Mouse (Mus musculus) kidney, adult 18-20 months (tissue): Measurements from ENCODE around the gene Hoxd1.

Experiments used
- DNase-seq: peaks from one replicate; pipeline ENCODE4 v3.0.0; 2021

Hoxd1 gene

DNA sequence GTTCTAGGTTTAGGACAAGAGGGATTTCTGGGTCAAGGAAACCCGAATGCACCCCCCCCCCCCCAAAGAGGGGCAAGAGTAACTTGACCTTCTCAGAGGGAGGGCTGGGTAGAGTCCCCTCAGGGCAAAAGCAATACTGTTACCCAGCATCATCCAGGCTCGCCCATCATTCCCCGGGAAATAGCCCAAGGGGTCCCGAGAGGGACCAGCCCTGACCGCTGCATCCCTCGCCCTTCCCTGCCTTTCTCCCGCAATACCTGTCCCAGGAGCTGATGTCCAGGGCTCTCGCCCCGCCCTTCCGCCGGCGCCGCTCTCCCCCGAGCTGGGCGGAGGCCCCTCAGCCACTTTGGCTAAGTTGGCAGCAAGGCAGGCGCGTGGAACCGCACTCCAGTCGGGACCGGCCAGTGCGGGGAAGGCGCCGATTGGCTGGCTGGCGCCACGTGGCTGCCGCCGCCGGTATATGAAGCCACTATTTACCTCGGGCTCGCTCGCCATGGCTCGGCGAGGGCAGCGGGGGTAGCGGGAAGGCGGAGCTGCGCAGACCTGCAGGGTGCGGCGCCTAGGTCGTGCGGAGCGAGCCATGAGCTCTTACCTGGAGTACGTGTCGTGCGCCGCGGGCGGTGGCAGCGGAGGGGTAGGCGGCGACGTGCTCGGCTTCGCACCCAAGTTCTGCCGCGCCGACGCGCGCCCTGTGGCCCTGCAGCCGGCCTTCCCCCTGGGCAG is at the start of gene Hoxd1:
Gene Hoxd1 (plus strand): TSS at position 459 of the 723 bp plus-strand sequence.
- peak; percentile 68 for DNase-seq

GRCm38 (mm10) chr2:74713239-74714150 is 49.3 kb upstream of the Hoxd1 start:
- DNase-seq: peak; percentile 32

DNA sequence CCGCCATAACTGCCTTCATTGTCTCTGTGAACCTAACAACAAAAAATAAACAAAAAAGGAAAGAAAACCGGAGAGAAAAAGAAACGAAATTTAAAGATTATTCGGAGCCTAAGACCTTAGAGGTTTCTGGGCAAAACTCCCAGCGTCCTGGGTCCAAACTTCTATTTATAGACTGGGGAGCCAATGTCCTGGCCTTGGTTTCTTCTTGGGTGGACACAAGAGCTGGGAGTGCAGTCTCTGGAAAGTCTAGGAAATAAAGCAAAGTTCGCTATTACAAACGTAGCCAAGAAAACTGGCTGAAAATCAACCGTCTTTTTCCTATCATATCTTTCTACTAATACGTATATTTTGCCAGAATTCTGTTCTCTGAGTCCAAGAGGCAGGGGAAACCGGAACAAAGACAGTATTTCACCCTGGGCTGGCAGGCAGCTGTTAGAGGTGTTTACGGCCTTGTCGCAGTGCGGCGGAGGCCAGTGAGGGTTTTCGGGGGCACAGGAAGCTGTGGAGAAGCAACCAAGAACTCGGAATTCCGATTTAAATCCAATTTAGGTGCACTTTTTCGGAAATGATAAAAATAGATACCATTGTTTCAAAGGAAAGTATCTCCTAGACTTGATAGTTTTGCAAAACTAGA is 48.5 kb upstream of the Hoxd1 start:
- DNase-seq: peak; percentile 23

DNA sequence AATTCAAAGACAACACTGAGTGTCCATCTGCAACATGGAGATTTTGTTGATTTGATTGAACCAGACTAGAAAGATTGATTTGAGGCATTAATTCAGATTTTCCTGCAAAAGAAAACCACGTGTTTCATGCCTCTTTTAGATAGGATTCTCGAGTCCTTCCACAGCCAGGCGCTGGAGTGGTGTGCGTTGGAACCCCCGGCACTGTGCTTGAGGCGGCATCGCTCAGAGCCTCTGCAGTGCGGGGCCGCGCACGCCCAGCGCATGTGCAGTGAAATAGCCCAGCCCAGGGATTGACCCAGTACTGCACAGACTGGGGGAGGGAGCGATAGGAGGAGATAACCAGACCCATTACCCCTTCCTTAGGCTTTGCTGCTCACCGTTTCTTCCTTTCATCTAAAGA is 47.9 kb upstream of the Hoxd1 start:
- DNase-seq: no peak

- DNase-seq: peak; percentile 94
These were observed 47.1 kb upstream of the Hoxd1 start for GRCm38 (mm10) chr2:74715504-74716241.

DNA sequence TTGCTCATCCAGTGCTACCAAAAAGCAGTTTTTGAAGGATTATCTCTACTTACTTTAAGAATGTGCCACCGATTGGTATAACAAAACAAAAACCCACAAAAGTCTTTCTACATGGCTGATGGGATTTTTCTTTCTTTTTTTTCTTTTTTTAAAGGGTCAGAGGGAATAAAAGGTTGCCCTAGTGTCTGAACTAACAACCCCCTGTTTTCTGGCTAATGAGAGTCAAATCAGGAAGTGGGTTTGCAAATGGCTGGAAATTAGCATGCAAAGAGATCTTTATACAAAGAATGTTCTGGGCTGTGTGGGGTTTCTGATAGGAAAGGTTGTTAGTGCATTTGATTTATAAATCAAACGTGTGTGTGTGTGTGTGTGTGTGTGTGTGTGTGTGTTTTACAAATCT is 42.4 kb upstream of the Hoxd1 start:
- no peak for DNase-seq

DNA sequence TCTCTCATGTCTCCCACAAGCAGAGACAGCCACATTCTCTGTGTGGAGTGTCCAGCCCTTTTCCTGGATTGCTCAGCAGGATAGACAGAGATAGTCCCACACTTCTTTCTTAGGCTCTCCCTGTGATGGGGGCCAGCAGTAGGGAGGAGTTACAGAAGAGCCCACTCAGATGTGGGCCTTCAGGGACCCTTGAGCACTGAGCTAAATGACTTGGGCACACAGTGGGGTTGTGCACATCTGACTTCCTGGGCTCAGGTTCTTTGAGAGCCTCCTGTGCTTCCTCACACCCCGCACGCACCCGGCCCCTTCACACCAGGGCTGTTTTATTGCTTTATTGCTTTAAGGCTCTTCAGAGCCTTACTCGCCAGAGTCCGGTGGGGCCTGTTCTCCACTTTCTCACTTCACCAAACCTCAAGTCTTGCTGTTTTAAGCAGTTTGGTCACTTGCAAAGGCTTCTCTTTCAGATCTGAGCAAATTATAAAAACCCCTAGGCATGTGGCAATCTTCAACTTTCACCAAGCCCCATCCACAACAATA is 41.8 kb upstream of the Hoxd1 start:
- DNase-seq: no peak

- DNase-seq: no peak
These were observed 40.9 kb upstream of the Hoxd1 start for GRCm38 (mm10) chr2:74721882-74722281.

GRCm38 (mm10) chr2:74722949-74723348 is 39.8 kb upstream of the Hoxd1 start:
- no peak for DNase-seq

DNA sequence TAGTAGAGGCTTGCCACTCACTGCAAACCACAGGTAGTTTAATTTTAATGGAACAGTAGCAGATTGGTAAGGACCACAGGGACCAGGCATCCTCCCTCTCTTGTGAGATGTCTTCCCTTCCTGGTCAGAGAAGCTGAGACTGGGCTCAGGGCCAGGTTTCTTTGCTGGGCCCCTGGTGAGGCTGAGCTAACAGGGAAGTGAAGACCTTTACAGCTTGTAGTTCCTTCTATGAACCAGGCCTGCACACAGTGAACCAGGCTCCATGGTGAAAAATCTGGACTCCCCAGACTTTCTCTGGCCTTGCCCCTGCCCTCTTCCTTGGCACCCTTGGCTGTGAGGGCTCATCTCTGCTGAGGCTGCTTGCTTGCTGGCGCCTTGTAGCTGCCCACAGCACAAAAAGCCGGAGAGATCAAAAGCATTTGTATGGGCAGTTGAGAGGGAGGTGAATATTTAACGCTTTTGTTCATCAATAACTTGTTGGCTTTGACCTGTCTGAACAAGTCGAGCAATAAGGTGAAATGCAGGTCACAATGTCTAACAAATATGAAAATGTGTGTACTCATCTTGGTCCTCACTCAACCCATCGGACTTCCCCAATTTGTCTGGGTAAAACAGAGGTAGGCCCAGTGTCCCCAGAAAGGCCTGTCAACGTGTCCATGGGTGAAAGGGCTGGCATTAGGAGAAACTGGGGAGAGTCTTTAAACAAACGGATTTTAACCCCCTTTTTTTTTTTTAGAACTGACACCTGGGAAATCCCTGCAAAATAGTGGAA is 38.4 kb upstream of the Hoxd1 start:
- no peak for DNase-seq

- no peak for DNase-seq
These were observed 37.6 kb upstream of the Hoxd1 start for GRCm38 (mm10) chr2:74725171-74725570.

DNA sequence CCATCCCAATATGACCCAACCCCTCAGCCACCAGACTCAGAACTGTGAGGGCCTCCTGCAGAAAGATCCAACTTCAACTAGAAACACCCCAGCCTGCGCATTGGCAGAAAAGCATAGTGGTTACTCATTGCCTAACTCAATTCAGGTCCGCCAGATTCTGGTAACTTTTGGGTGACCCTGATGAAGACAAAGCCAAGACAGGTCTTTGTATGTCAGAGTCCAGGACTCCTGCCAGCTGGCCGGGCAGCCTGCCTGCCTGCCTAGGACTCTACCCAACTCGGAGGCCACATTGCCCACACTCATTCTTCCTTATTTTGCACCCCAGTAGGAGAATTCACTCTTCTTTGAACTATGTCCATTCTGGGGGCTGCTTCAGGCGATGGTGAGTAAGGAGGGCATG is 36.2 kb upstream of the Hoxd1 start, which contains the start of gene Gm28230:
Gene Gm28230 (plus strand): TSS at position 178 of the 400 bp plus-strand sequence.
- peak; percentile 77 for DNase-seq

DNA sequence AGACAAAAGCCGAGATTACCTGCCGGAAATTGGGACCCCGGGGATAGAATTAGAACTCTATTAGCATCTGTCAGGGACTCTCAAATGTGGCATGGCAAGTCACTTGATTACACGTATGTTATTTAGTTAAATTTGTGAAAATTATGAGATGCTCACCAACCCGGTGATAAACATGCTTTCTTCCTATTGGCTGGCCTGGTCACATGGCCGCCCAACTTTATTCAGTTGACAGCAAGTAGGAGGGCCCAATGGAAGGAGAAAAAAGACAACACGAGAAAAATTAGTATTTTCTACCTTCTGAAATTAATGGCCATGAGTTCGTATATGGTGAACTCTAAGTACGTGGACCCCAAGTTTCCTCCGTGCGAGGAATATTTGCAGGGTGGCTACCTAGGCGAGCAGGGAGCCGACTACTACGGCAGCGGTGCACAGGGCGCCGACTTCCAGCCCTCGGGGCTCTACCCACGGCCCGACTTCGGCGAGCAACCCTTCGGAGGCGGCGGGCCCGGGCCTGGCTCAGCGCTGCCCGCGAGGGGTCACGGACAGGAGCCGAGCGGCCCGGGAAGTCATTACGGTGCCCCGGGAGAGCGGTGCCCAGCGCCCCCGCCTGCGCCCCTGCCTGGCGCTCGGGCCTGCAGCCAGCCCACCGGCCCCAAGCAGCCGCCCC is 35.7 kb upstream of the Hoxd1 start:
- no peak for DNase-seq

DNA sequence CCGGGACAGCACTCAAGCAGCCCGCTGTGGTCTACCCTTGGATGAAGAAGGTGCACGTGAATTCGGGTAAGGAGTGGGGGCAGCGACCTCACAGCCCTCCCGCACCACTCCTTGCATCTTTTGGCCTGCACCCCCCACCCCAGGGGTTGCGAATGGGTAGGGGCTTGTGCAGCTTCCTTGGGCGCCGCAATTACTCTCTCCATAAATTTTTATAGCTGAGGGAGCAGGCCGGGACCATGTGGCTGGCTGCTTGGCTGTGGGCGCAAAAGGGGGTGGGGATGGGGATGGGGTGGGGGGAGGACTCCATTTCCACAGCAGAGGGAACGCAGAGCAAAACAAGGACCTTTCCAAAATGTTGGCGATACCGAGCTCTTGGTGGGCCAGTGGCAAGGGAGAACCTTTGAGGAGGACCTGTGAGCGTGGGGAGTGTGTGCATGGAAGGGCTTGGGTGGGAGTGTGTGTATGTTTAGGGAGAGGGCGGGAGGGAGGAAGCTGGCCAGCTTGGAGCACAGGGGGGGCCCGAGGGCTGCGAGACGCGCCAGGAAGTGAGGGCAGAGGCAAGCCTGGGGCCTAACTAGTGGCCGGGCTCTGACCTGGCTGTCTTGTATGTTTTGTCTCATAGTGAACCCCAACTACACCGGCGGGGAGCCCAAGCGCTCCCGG is 35.0 kb upstream of the Hoxd1 start:
- no peak for DNase-seq

DNA sequence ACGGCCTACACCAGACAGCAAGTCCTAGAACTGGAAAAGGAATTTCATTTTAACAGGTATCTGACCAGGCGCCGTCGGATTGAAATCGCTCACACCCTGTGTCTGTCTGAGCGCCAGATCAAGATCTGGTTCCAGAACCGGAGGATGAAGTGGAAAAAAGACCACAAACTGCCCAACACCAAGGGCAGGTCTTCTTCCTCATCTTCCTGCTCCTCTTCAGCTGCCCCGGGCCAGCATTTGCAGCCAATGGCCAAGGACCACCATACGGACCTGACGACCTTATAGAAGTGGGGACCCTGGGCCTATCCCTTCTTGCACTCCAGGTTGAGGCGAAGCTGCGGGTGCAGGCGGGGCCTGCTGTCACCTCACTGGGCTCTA is 34.5 kb upstream of the Hoxd1 start:
- no peak for DNase-seq

DNA sequence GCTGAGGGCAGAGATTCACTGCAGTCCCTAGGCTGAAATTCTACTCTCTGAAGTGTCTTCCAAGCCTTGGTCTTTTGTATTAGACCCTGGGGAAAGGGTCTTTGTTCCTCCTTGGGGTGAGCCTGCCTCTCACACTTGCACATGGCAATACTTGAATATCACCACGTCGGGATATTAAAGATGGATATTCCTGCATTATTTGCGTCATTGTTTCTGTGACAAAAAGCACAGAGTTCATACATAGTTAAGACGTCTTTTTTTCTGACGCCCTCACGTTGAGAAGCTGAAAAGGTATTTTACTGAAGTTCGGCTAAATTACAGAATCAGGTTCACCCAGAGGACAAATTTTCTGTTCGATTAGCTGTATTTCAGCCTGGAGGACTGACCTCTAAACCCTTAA is 32.4 kb upstream of the Hoxd1 start:
- no peak for DNase-seq

- no peak for DNase-seq
These were observed 31.7 kb upstream of the Hoxd1 start for GRCm38 (mm10) chr2:74731055-74731454.

DNA sequence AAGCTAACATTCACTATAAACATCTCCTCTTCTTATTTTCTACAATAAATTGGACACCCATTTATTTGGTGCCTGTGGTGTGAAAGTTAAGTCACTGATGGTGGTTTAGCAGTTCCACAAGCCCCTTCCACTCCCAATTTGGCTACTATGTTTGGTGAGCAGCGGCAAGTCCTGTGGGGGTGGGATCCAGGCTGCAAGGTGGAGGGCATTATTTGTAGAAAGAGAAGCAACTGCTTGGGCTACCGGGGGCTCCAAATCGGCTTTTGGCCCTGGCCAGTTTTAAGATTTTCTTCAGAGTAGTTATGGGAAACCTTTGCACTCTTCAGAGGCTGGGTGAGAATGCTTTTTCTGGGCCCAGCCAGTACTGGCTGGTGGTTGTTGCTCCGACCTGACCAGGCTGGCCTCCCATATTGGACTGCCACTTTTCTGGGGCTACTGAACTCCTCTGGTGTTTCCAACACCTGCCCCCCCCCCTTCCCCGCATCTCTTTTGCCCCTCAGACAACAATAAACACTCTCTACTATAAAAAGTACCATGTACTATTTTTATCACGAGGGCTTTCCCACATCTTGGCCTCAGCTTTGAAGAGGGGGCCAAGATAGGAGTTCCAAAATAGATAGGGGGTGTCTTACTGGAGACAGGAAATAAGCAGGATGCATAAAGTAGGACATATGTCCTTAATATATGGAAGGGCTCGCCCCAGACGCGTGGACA is 30.8 kb upstream of the Hoxd1 start:
- DNase-seq: no peak

- no peak for DNase-seq
These were observed 30.1 kb upstream of the Hoxd1 start for GRCm38 (mm10) chr2:74732513-74733316.
